Comparison of ENCODE assay signal across 9 mouse cellular contexts in genomic region chr2:153995770-153996169, GRCm38 (mm10). TPM values are rescaled to one million over a fixed set of nuclear protein-coding genes. Genes with fewer than 3 reads are reported as not detected.
DNase-seq lines count a peak whose midpoint lies in the region; ATAC-seq lines count a peak whose summit lies in the region.
"Had no signal": no experiment of that assay in that cellular context is flagged by ENCODE, and none has a peak within 500 bp of the region (broad histone marks: within the 10 kb centered on the region; RNA-seq: fewer than 3 reads in every experiment).

No protein-coding gene starts in this region.

- no peaks in the 10 kb centered on the region for H3K36me3 ChIP-seq in embryonic facial prominence, embryonic 12.5 days

- no peak overlapping the region for H3K9ac ChIP-seq in embryonic facial prominence, embryonic 12.5 days

- no peak overlapping the region for H3K4me3 ChIP-seq in embryonic facial prominence, embryonic 12.5 days

- H3K4me1 ChIP-seq in embryonic facial prominence, embryonic 12.5 days, result no peaks in the 10 kb centered on the region

- H3K27ac ChIP-seq in embryonic facial prominence, embryonic 12.5 days, result no peak overlapping the region
- H3K27ac ChIP-seq: macrophage had no signal

- H3K27me3 ChIP-seq in embryonic facial prominence, embryonic 12.5 days, result no peaks in the 10 kb centered on the region

- ATAC-seq in embryonic facial prominence, embryonic 12.5 days (ENCODE audit: insufficient number of reproducible peaks, insufficient read depth, low FRiP score, low TSS enrichment), result 0 out of 2 replicates have a peak, but pooled peaks have one; percentile 38

- H3K4me2 ChIP-seq in embryonic facial prominence, embryonic 12.5 days (replicated peaks), result no peak overlapping the region

- 3% methylated on average over 7 of the region's 7 CpGs for WGBS in embryonic facial prominence, embryonic 12.5 days

- intact Hi-C loops in heart, postnatal 25 days (cut with DNase I), result no loop called here

- peak; percentile 52 for DNase-seq in ES-CJ7 (ENCODE audit: low read depth, low spot score)
- DNase-seq in adrenal gland, postnatal 4 days (ENCODE audit: low spot score in 2 of 2), result peak; percentile 48 to 72
- DNase-seq in heart, postnatal 25 days (ENCODE audit: low spot score), result peak; percentile 21
- peak; percentile 74 to 78 for DNase-seq in layer of hippocampus, postnatal 10 days (ENCODE audit: low spot score in 2 of 2)
- DNase-seq in lung, postnatal 14 days, result peak; percentile 87
- peak; percentile 72 for DNase-seq in right cerebral cortex, postnatal 14 days
- peak; percentile 56 to 67 for DNase-seq in urinary bladder, postnatal 36 days (ENCODE audit: low spot score in 2 of 2)

- no peaks in the 10 kb centered on the region for H3K9me3 ChIP-seq in embryonic facial prominence, embryonic 12.5 days

RNA-seq across cellular contexts. Expression of gene Bpifa2, which starts 12.3 kb away (rescaled TPM):
- 1 to 10 TPM in 1 of 2 experiments, under 1 TPM in 1; 0.68 to 1.3 TPM for total RNA-seq in adrenal gland, postnatal 4 days (2021)
- not detected in 2 replicates for polyA plus RNA-seq in embryonic facial prominence, embryonic 12.5 days (2016; fragmentation: Nextera tagmentation; extraction: Ambion mirVana)
- not detected for total RNA-seq in heart, postnatal 25 days (2021)
- not detected for total RNA-seq in layer of hippocampus, postnatal 10 days (2021)
- polyA plus RNA-seq: macrophage had no signal

RNA-seq across cellular contexts. Expression of gene Bpifa6, which starts 21.0 kb away (rescaled TPM):
- total RNA-seq in adrenal gland, postnatal 4 days (2021), result not detected
- polyA plus RNA-seq in embryonic facial prominence, embryonic 12.5 days (2016; fragmentation: Nextera tagmentation; extraction: Ambion mirVana), result not detected in 2 replicates
- not detected for total RNA-seq in heart, postnatal 25 days (2021)
- not detected for total RNA-seq in layer of hippocampus, postnatal 10 days (2021)
- polyA plus RNA-seq: macrophage had no signal

RNA-seq across cellular contexts. Expression of gene Bpifb4, which starts 57.8 kb away (rescaled TPM):
- under 1 TPM in 1 of 2 experiments, not detected in 1; 0.20 TPM for total RNA-seq in adrenal gland, postnatal 4 days (2021)
- not detected in 2 replicates for polyA plus RNA-seq in embryonic facial prominence, embryonic 12.5 days (2016; fragmentation: Nextera tagmentation; extraction: Ambion mirVana)
- not detected for total RNA-seq in heart, postnatal 25 days (2021)
- total RNA-seq in layer of hippocampus, postnatal 10 days (2021), result not detected
- polyA plus RNA-seq: macrophage had no signal

Comparison
In these comparisons a context has a peak if more than half of its experiments do, and no peak if none do; other contexts are left out.
1. DNase-seq: peak in every context shown above with its lines; median percentile 87 in lung, postnatal 14 days; 76 in layer of hippocampus, postnatal 10 days; 72 in right cerebral cortex, postnatal 14 days; 62 in urinary bladder, postnatal 36 days; 60 in adrenal gland, postnatal 4 days; 52 in ES-CJ7; 21 in heart, postnatal 25 days.